ENCODE assay signal across 21 mouse cellular contexts in genomic region chr4:150144242-150144641, GRCm38 (mm10). TPM values are rescaled to one million over a fixed set of nuclear protein-coding genes. Genes with fewer than 3 reads are reported as not detected.
DNase-seq lines count a peak whose midpoint lies in the region; ATAC-seq lines count a peak whose summit lies in the region.
"Had no signal": no experiment of that assay in that cellular context is flagged by ENCODE, and none has a peak within 500 bp of the region (broad histone marks: within the 10 kb centered on the region; RNA-seq: fewer than 3 reads in every experiment).

No protein-coding gene starts in this region.

- H3K9ac ChIP-seq in hindbrain, embryonic 12.5 days = no peak overlapping the region
- no peak overlapping the region for H3K9ac ChIP-seq in embryonic facial prominence, embryonic 11.5 days (replicated peaks; ENCODE audit: low read length)
- no peak overlapping the region for H3K9ac ChIP-seq in liver, embryonic 13.5 days
- H3K9ac ChIP-seq: embryonic facial prominence, embryonic 15.5 days; forebrain, embryonic 12.5 days had no signal

- ATAC-seq in hindbrain, embryonic 12.5 days (ENCODE audit: low FRiP score) = no peak
- no peak for ATAC-seq in embryonic facial prominence, embryonic 11.5 days (replicated peaks; ENCODE audit: insufficient number of reproducible peaks, low FRiP score, low TSS enrichment, low read depth)
- no peak for ATAC-seq in liver, embryonic 13.5 days (ENCODE audit: low read depth)
- ATAC-seq: activated CD4-positive, CD25-positive, alpha-beta regulatory T cell, adult 4 months had no signal

- peaks cover 15% of the 10 kb centered on the region; the same call in 1 of the 2 replicates for H3K4me1 ChIP-seq in hindbrain, embryonic 10.5 days (replicated peaks)
- H3K4me1 ChIP-seq in hindbrain, embryonic 12.5 days = no peaks in the 10 kb centered on the region
- H3K4me1 ChIP-seq in embryonic facial prominence, embryonic 11.5 days (ENCODE audit: control insufficient read depth, insufficient read depth, low read length) = no peaks in the 10 kb centered on the region
- 0 out of 2 replicates have a peak, but pooled peaks cover 3% of the 10 kb centered on the region for H3K4me1 ChIP-seq in liver, embryonic 13.5 days (replicated peaks)
- H3K4me1 ChIP-seq: embryonic facial prominence, embryonic 15.5 days; forebrain, embryonic 12.5 days had no signal

- whole genome bisulfite sequencing in hindbrain, embryonic 10.5 days = 19% methylated on average over 12 of the region's 12 CpGs
- WGBS in hindbrain, embryonic 12.5 days = 25% methylated on average over 12 of the region's 12 CpGs
- WGBS in embryonic facial prominence, embryonic 11.5 days = 18% methylated on average over 12 of the region's 12 CpGs
- 25% methylated on average over 12 of the region's 12 CpGs for WGBS in liver, embryonic 13.5 days (ENCODE audit: insufficient replicate concordance)

- DNase-seq in hindbrain, embryonic 10.5 days (ENCODE audit: low spot score) = no peak
- DNase-seq in A20 (ENCODE audit: low read depth, low spot score) = peak; percentile 86
- peak; percentile 26 for DNase-seq in embryonic facial prominence, embryonic 11.5 days (ENCODE audit: low spot score)
- no peak for DNase-seq in liver, embryonic 13.5 days
- no peak for DNase-seq in right cerebral cortex, postnatal 25 days
- no peak for DNase-seq in left cerebral cortex, postnatal 36 days (ENCODE audit: low spot score in 2 of 2)
- DNase-seq in frontal cortex, adult 2 months (ENCODE audit: extremely low spot score in 1 of 2, low spot score in 1 of 2) = no peak
- DNase-seq: cerebellum, postnatal 36 days; heart, postnatal 36 days; kidney, postnatal 10 days; left cerebral cortex, postnatal 4 days; thymus, postnatal 36 days had no signal

- H3K4me2 ChIP-seq in hindbrain, embryonic 12.5 days (replicated peaks) = no peak overlapping the region
- no peak overlapping the region for H3K4me2 ChIP-seq in embryonic facial prominence, embryonic 11.5 days (ENCODE audit: low read depth, low read length)
- peak overlapping the region; percentile 11; the same call in 1 of the 2 replicates for H3K4me2 ChIP-seq in liver, embryonic 13.5 days
- H3K4me2 ChIP-seq: embryonic facial prominence, embryonic 15.5 days; forebrain, embryonic 12.5 days had no signal

- no peaks in the 10 kb centered on the region for H3K9me3 ChIP-seq in hindbrain, embryonic 10.5 days
- peaks cover 12% of the 10 kb centered on the region; the same call in 1 of the 2 replicates for H3K9me3 ChIP-seq in hindbrain, embryonic 12.5 days (replicated peaks)
- no peaks in the 10 kb centered on the region for H3K9me3 ChIP-seq in embryonic facial prominence, embryonic 11.5 days (replicated peaks; ENCODE audit: control insufficient read depth, low read length)
- H3K9me3 ChIP-seq in liver, embryonic 13.5 days (replicated peaks) = no peaks in the 10 kb centered on the region
- H3K9me3 ChIP-seq: forebrain, embryonic 12.5 days; G1E had no signal

- H3K4me3 ChIP-seq in hindbrain, embryonic 10.5 days = 0 out of 2 replicates have a peak overlapping the region, but pooled peaks have one; percentile 20
- H3K4me3 ChIP-seq in hindbrain, embryonic 12.5 days = no peak overlapping the region
- H3K4me3 ChIP-seq in embryonic facial prominence, embryonic 11.5 days (ENCODE audit: low read depth, low read length) = no peak overlapping the region
- H3K4me3 ChIP-seq in liver, embryonic 13.5 days (replicated peaks) = no peak overlapping the region
- H3K4me3 ChIP-seq: embryonic facial prominence, embryonic 15.5 days; forebrain, embryonic 12.5 days; megakaryocyte, embryonic 14.5 days had no signal

- no peaks in the 10 kb centered on the region for H3K36me3 ChIP-seq in hindbrain, embryonic 10.5 days
- no peaks in the 10 kb centered on the region for H3K36me3 ChIP-seq in hindbrain, embryonic 12.5 days
- H3K36me3 ChIP-seq in embryonic facial prominence, embryonic 11.5 days (replicated peaks; ENCODE audit: control insufficient read depth, insufficient read depth, low read depth, low read length) = no peaks in the 10 kb centered on the region
- no peaks in the 10 kb centered on the region for H3K36me3 ChIP-seq in liver, embryonic 13.5 days
- H3K36me3 ChIP-seq: embryonic facial prominence, embryonic 15.5 days; forebrain, embryonic 12.5 days; G1E had no signal

- intact Hi-C loops in left cerebral cortex, postnatal 36 days (cut with DNase I) = no loop called here

- no peak overlapping the region for H3K27ac ChIP-seq in hindbrain, embryonic 10.5 days
- H3K27ac ChIP-seq in hindbrain, embryonic 12.5 days = no peak overlapping the region
- no peak overlapping the region for H3K27ac ChIP-seq in embryonic facial prominence, embryonic 11.5 days (replicated peaks; ENCODE audit: low read depth, low read length)
- no peak overlapping the region for H3K27ac ChIP-seq in liver, embryonic 13.5 days
- H3K27ac ChIP-seq: embryonic facial prominence, embryonic 15.5 days; forebrain, embryonic 12.5 days had no signal

- H3K27me3 ChIP-seq in hindbrain, embryonic 10.5 days (ENCODE audit: insufficient read depth, poor library complexity, severe bottlenecking) = no peaks in the 10 kb centered on the region
- H3K27me3 ChIP-seq in hindbrain, embryonic 12.5 days = no peaks in the 10 kb centered on the region
- H3K27me3 ChIP-seq in embryonic facial prominence, embryonic 11.5 days (ENCODE audit: control insufficient read depth, insufficient read depth, low read length) = no peaks in the 10 kb centered on the region
- H3K27me3 ChIP-seq in liver, embryonic 13.5 days = no peaks in the 10 kb centered on the region
- H3K27me3 ChIP-seq: embryonic facial prominence, embryonic 15.5 days had no signal

RNA-seq across cellular contexts. Expression of gene Slc2a7, which starts 4.5 kb away (rescaled TPM):
- polyA plus RNA-seq in hindbrain, embryonic 10.5 days (2016; fragmentation: Nextera tagmentation; extraction: Ambion mirVana) = not detected in 2 replicates
- polyA plus RNA-seq in hindbrain, embryonic 12.5 days (2016; fragmentation: Nextera tagmentation; extraction: Ambion mirVana) = not detected in 2 replicates
- not detected in 2 replicates for polyA plus RNA-seq in embryonic facial prominence, embryonic 11.5 days (2014; fragmentation: Nextera tagmentation; extraction: Ambion mirVana)
- 0.21 TPM in 1 of 2 replicates, not detected in the other for polyA plus RNA-seq in liver, embryonic 13.5 days (2015; fragmentation: Nextera tagmentation; extraction: Ambion mirVana)
- not detected for total RNA-seq in left cerebral cortex, postnatal 36 days (2021)
- polyA plus RNA-seq in frontal cortex, adult 2 months (2012; rRNA removed) = not detected in 2 replicates
- total RNA-seq: adrenal gland, postnatal 4 days; gastrocnemius, adult 8-10 months; heart, postnatal 36 days; layer of hippocampus, postnatal 14 days; left cerebral cortex, postnatal 4 days had no signal
- polyA plus RNA-seq: activated CD4-positive, CD25-positive, alpha-beta regulatory T cell, adult 4 months; embryonic facial prominence, embryonic 15.5 days; forebrain, embryonic 12.5 days; G1E had no signal

RNA-seq across cellular contexts. Expression of gene Slc2a5, which starts 25.2 kb away (rescaled TPM):
- 1.1 and 2.0 TPM in 2 replicates for polyA plus RNA-seq in hindbrain, embryonic 10.5 days (2016; fragmentation: Nextera tagmentation; extraction: Ambion mirVana)
- 1.7 and 2.1 TPM in 2 replicates for polyA plus RNA-seq in hindbrain, embryonic 12.5 days (2016; fragmentation: Nextera tagmentation; extraction: Ambion mirVana)
- polyA plus RNA-seq in embryonic facial prominence, embryonic 11.5 days (2014; fragmentation: Nextera tagmentation; extraction: Ambion mirVana) = 0.90 and 1.4 TPM in 2 replicates
- 0.22 and 0.23 TPM in 2 replicates for polyA plus RNA-seq in liver, embryonic 13.5 days (2015; fragmentation: Nextera tagmentation; extraction: Ambion mirVana)
- 1 to 10 TPM; 6.3 to 7.3 TPM for total RNA-seq in left cerebral cortex, postnatal 36 days (2021)
- 4.7 and 7.6 TPM in 2 replicates for polyA plus RNA-seq in frontal cortex, adult 2 months (2012; rRNA removed)
- total RNA-seq: gastrocnemius, adult 8-10 months had no signal
- polyA plus RNA-seq: activated CD4-positive, CD25-positive, alpha-beta regulatory T cell, adult 4 months; G1E had no signal

RNA-seq across cellular contexts. Expression of gene Car6, which starts 56.9 kb away (rescaled TPM):
- polyA plus RNA-seq in hindbrain, embryonic 10.5 days (2016; fragmentation: Nextera tagmentation; extraction: Ambion mirVana) = 0.14 TPM in 1 of 2 replicates, not detected in the other
- polyA plus RNA-seq in hindbrain, embryonic 12.5 days (2016; fragmentation: Nextera tagmentation; extraction: Ambion mirVana) = 0.41 TPM in 1 of 2 replicates, not detected in the other
- polyA plus RNA-seq in embryonic facial prominence, embryonic 11.5 days (2014; fragmentation: Nextera tagmentation; extraction: Ambion mirVana) = 0.18 TPM in 1 of 2 replicates, not detected in the other
- polyA plus RNA-seq in liver, embryonic 13.5 days (2015; fragmentation: Nextera tagmentation; extraction: Ambion mirVana) = not detected in 2 replicates
- not detected for total RNA-seq in left cerebral cortex, postnatal 36 days (2021)
- polyA plus RNA-seq in frontal cortex, adult 2 months (2012; rRNA removed) = 0.15 TPM in 1 of 2 replicates, not detected in the other
- total RNA-seq: adrenal gland, postnatal 4 days; G1E; gastrocnemius, adult 8-10 months; heart, postnatal 36 days; layer of hippocampus, postnatal 14 days; left cerebral cortex, postnatal 4 days had no signal
- polyA plus RNA-seq: activated CD4-positive, CD25-positive, alpha-beta regulatory T cell, adult 4 months; forebrain, embryonic 12.5 days; G1E had no signal

RNA-seq across cellular contexts. Expression of gene Gpr157, which starts 57.1 kb away (rescaled TPM):
- polyA plus RNA-seq in hindbrain, embryonic 10.5 days (2016; fragmentation: Nextera tagmentation; extraction: Ambion mirVana) = 0.59 and 0.81 TPM in 2 replicates
- polyA plus RNA-seq in hindbrain, embryonic 12.5 days (2016; fragmentation: Nextera tagmentation; extraction: Ambion mirVana) = 0.68 TPM in 2 replicates
- polyA plus RNA-seq in embryonic facial prominence, embryonic 11.5 days (2014; fragmentation: Nextera tagmentation; extraction: Ambion mirVana) = 0.18 and 0.28 TPM in 2 replicates
- polyA plus RNA-seq in liver, embryonic 13.5 days (2015; fragmentation: Nextera tagmentation; extraction: Ambion mirVana) = 0.10 and 0.12 TPM in 2 replicates
- 1 to 10 TPM; 1.5 to 1.6 TPM for total RNA-seq in left cerebral cortex, postnatal 36 days (2021)
- polyA plus RNA-seq in frontal cortex, adult 2 months (2012; rRNA removed) = 1.4 and 1.8 TPM in 2 replicates

Comparison
In these comparisons a context has a peak if more than half of its experiments do, and no peak if none do; other contexts are left out.
1. DNase-seq: peak in A20 (single experiment) and embryonic facial prominence, embryonic 11.5 days (single experiment); none in hindbrain, embryonic 10.5 days (single experiment), liver, embryonic 13.5 days (single experiment), right cerebral cortex, postnatal 25 days (single experiment), left cerebral cortex, postnatal 36 days (0 of 2) and frontal cortex, adult 2 months (0 of 2).